Mouse (Mus musculus) C2C12 (cell line): ENCODE results near the gene Galnt17. TPM values are rescaled to one million over a fixed set of nuclear protein-coding genes. Genes with fewer than 3 reads are reported as not detected.

Experiments used
- H3K27me3 ChIP-seq: one replicate; pipeline ENCODE4 v1.6.1; 2011; ENCODE audit not compliant: control insufficient read depth, insufficient read depth, insufficient read length
- H3K36me3 ChIP-seq: one replicate; pipeline ENCODE4 v1.6.1; 2011; ENCODE audit not compliant: control insufficient read depth, insufficient read depth
- H3K4me3 ChIP-seq: one replicate; pipeline ENCODE4 v1.5.1; 2011; ENCODE audit warnings: mild to moderate bottlenecking, control low read depth; ENCODE audit not compliant: poor library complexity, insufficient read depth, severe bottlenecking
- H3K79me2 ChIP-seq: one replicate; pipeline ENCODE4 v1.6.1; 2011; ENCODE audit not compliant: control insufficient read depth, insufficient read depth
- H3K79me3 ChIP-seq: one replicate; pipeline ENCODE4 v1.6.1; 2011; ENCODE audit warnings: low read depth, control low read depth
- H3ac ChIP-seq: one replicate; pipeline ENCODE3; 2011; ENCODE audit warnings: low read depth; ENCODE audit not compliant: control insufficient read depth, insufficient read length
- CEBPB ChIP-seq: IDR thresholded peaks from one replicate; pipeline ENCODE4 v1.6.1; 2011; ENCODE audit warnings: low read depth, mild to moderate bottlenecking, control low read depth, moderate library complexity
- CTCF ChIP-seq: IDR thresholded peaks from one replicate; pipeline ENCODE4 v1.5.1; 2011; ENCODE audit not compliant: control insufficient read depth, insufficient read depth, insufficient read length
- FOSL1 ChIP-seq: IDR thresholded peaks from one replicate; pipeline ENCODE4 v1.8.0; 2011; ENCODE audit warnings: mild to moderate bottlenecking, low read length; ENCODE audit not compliant: poor library complexity, insufficient read depth, severe bottlenecking
- MAX ChIP-seq: IDR thresholded peaks from one replicate; pipeline ENCODE4 v1.6.1; 2011; ENCODE audit warnings: mild to moderate bottlenecking, control low read depth
- MYOD1 ChIP-seq: IDR thresholded peaks from one replicate; pipeline ENCODE4 v1.6.1; 2011; ENCODE audit warnings: low read depth; ENCODE audit not compliant: control insufficient read depth, insufficient read length
- MYOG ChIP-seq: IDR thresholded peaks from one replicate; pipeline ENCODE4 v1.6.1; 2011; ENCODE audit not compliant: control insufficient read depth, insufficient read length; ENCODE audit errors: extremely low read depth
- USF1 ChIP-seq: IDR thresholded peaks from one replicate; pipeline ENCODE4 v1.6.1; 2011; ENCODE audit warnings: low read depth, mild to moderate bottlenecking, control low read depth, moderate library complexity
- polyA plus RNA-seq: library from polyadenylated mRNA; unstranded; fragments of >200 nt; fragmentation: generic; extraction: Trizol; gene quantifications from one replicate; pipeline ENCODE4 v1.2.1, GENCODE M21; 2012; ENCODE audit warnings: missing spikeins

Galnt17 gene
- polyA plus RNA-seq, 1 experiment: 0.04 TPM

DNA sequence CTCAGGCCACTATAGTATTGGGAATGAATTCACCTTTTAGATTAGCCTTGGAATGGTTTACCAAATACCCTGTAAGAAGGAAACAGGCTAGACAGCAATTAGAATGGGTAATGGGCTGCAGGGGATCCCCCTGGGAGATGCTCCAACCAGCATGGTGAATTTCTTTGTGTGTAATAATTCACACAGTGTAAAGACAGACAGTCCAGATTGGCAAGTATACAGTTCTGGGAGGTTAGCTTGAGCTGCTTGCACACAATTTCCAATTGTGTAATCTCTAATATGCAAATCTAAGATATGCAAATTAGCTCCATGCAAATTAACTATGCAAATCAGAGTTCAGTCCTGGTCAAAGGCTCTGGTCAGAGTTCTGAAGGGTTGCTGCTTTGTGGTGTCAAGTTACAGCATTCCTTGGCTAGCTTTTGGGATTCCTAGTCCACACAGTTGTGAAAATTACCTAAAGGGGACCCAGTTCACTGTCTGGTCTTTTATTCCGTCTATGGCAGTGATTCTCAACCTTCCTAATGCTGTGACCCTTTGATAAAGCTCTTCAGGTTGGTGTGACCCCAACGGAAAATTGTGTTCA lies 384.0 kb downstream of the Galnt17 start:
- TF ChIP-seq USF1 (no peak), CEBPB (no peak), CTCF (no peak), MAX (no peak), MYOD1 (no peak), FOSL1 (no peak), MYOG (no peak)
- Histone ChIP-seq H3K27me3 (no peaks in the 10 kb centered on the region), H3K4me3 (no peak overlapping the region), H3K79me2 (no peaks in the 10 kb centered on the region), H3K36me3 (no peaks in the 10 kb centered on the region), H3K79me3 (no peaks in the 10 kb centered on the region), H3ac (no peak overlapping the region)

DNA sequence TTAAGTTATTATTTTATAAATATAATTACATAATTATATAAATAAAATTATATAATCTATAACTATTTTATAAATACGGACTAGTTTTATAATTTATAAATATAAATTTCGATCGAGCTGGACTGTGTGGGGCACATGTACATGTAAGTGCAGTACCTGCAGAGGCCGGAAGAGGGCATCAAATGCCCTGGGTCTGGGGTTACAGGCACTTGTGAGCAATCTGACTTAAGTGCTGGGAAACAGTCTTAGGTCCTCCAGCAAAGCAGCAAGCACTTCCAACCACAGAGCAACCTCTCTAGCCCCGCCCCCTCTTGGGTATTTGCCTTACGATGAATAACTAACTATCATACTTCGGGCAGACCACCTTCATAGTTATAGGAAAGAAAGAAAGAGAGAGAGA lies 388.3 kb downstream of the Galnt17 start:
- TF ChIP-seq MYOG: no peak
- TF ChIP-seq MAX: no peak
- no peak for TF ChIP-seq CTCF
- no peak for TF ChIP-seq USF1
- no peak for TF ChIP-seq FOSL1
- TF ChIP-seq MYOD1: no peak
- no peak overlapping the region for H3ac ChIP-seq
- no peaks in the 10 kb centered on the region for H3K36me3 ChIP-seq
- H3K79me3 ChIP-seq: no peaks in the 10 kb centered on the region
- no peaks in the 10 kb centered on the region for H3K27me3 ChIP-seq
- H3K4me3 ChIP-seq: no peak overlapping the region
- H3K79me2 ChIP-seq: no peaks in the 10 kb centered on the region

DNA sequence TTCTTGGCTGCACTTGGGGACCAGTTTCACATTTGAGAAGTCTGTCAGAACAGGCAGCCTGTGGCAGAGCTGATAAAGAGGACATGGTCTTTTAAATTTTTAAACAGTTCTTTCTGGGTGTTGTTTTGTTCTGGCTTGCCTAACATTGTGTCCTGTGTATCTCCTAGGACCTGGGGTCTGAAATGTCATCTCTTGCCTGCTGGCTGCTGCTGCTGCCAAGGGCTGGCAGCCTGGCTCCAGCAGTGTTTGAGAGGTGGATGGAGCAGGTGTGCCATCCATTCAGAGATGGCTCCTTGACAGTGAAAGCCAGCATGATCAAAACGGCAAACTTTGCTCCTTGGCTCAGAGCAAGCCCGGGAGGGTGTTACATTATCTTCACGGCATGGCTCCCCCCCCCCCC lies 393.7 kb downstream of the Galnt17 start:
- Histone ChIP-seq H3K79me2 (no peaks in the 10 kb centered on the region), H3K36me3 (no peaks in the 10 kb centered on the region), H3K4me3 (no peak overlapping the region), H3ac (no peak overlapping the region), H3K79me3 (no peaks in the 10 kb centered on the region), H3K27me3 (no peaks in the 10 kb centered on the region)
- TF ChIP-seq USF1: no peak
- TF ChIP-seq FOSL1: no peak
- no peak for TF ChIP-seq CTCF
- TF ChIP-seq CEBPB: no peak
- TF ChIP-seq MYOD1: no peak
- no peak for TF ChIP-seq MYOG
- TF ChIP-seq MAX: no peak

DNA sequence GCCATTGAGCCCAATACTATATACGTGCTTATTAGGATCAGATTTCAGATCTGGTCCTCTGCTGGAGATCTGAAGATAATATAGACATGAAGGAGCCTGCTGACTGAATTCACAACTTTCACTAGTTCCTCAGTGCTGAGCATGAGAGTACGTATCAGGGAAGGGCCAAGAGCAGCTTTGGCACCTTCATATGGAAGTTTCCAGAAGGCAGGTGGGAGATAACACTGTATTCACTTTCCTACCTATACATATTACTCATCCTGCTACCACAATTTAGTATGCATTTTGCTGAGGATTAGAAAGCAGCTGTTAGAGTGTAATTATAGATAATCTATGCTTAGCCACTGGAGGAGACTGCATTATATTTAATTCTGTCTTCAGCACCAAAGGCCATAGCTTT lies 396.7 kb downstream of the Galnt17 start:
- no peaks in the 10 kb centered on the region for H3K36me3 ChIP-seq
- H3K4me3 ChIP-seq: no peak overlapping the region
- TF ChIP-seq MYOD1 (no peak), USF1 (no peak), CEBPB (no peak), FOSL1 (no peak), MAX (no peak), MYOG (no peak), CTCF (no peak)
- no peaks in the 10 kb centered on the region for H3K79me3 ChIP-seq
- H3K27me3 ChIP-seq: no peaks in the 10 kb centered on the region
- no peak overlapping the region for H3ac ChIP-seq
- H3K79me2 ChIP-seq: no peaks in the 10 kb centered on the region

DNA sequence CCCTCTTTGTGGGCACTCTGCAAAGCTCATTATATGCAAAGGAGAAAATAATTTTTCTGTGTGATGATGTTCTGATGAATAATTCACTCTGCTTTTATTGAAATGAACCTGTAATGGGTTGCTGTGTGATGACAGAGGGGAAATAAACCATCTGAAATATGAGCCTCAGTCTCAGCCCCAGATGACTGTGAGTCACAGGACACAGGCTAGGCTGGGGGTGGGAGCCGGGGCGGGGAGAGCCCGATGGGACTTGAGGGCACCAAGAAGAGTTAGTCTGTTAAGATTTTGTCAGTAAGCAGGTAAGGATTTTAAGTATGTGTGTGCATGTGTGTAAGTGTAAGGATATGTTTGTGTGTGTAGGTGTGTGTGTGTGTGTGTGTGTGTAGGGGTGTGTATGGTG lies 406.6 kb downstream of the Galnt17 start:
- H3K4me3 ChIP-seq: no peak overlapping the region
- H3ac ChIP-seq: no peak overlapping the region
- no peaks in the 10 kb centered on the region for H3K79me2 ChIP-seq
- no peak for TF ChIP-seq MAX
- no peak for TF ChIP-seq MYOD1
- no peak for TF ChIP-seq USF1
- no peak for TF ChIP-seq FOSL1
- no peak for TF ChIP-seq CTCF
- TF ChIP-seq CEBPB: no peak
- TF ChIP-seq MYOG: no peak
- no peaks in the 10 kb centered on the region for H3K27me3 ChIP-seq
- no peaks in the 10 kb centered on the region for H3K79me3 ChIP-seq
- H3K36me3 ChIP-seq: no peaks in the 10 kb centered on the region

DNA sequence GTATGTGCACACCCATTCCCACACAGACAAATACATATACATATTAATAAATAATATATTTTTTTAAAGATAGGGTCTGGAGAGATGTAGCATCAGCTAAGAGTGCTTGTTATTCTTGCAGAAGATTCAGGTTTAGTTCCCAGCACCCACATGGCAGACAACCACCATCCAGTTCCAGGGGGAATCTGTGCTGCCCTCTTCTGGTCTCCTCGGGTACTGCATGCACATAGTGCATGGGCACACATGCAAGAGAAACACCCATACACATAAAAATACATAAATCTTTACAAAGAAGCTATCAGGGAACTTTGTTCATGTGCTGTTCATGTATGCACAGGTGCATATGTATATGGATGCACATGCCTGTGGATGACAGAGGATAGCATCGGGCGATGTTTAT lies 412.3 kb downstream of the Galnt17 start:
- Histone ChIP-seq H3ac (no peak overlapping the region), H3K27me3 (no peaks in the 10 kb centered on the region), H3K36me3 (no peaks in the 10 kb centered on the region), H3K79me3 (no peaks in the 10 kb centered on the region), H3K4me3 (no peak overlapping the region), H3K79me2 (no peaks in the 10 kb centered on the region)
- TF ChIP-seq MAX: no peak
- TF ChIP-seq CEBPB: no peak
- TF ChIP-seq USF1: no peak
- no peak for TF ChIP-seq CTCF
- no peak for TF ChIP-seq FOSL1
- TF ChIP-seq MYOD1: no peak
- TF ChIP-seq MYOG: no peak
